Mouse (Mus musculus) stomach, adult 2 months (tissue): Measurements from ENCODE around the gene Dcaf1. TPM values are rescaled to one million over a fixed set of nuclear protein-coding genes. Genes with fewer than 3 reads are reported as not detected.

Experiments used
- polyA plus RNA-seq: library from polyadenylated mRNA; depleted of rRNA; stranded (reverse); fragments of >200 nt; gene quantifications from 2 replicates; pipeline ENCODE4 v1.2.3, GENCODE M21; 2012; rRNA removed

The Dcaf1 gene
- 2.1 and 3.2 TPM in 2 replicates for polyA plus RNA-seq

GRCm38 (mm10) chr9:106821618-106822380, at the start of gene Dcaf1:
Gene Dcaf1 (plus strand): TSS chr9:106821874.

GRCm38 (mm10) chr9:106788812-106789321, 32.8 kb upstream of the Dcaf1 start, which contains the start of gene Rad54l2:
Gene Rad54l2 (minus strand): TSS chr9:106789194.

GRCm38 (mm10) chr9:106886828-106887702, 65.4 kb downstream of the Dcaf1 start, which contains the start of gene Rbm15b:
Gene Rbm15b (minus strand): TSS chr9:106887428.

DNA sequence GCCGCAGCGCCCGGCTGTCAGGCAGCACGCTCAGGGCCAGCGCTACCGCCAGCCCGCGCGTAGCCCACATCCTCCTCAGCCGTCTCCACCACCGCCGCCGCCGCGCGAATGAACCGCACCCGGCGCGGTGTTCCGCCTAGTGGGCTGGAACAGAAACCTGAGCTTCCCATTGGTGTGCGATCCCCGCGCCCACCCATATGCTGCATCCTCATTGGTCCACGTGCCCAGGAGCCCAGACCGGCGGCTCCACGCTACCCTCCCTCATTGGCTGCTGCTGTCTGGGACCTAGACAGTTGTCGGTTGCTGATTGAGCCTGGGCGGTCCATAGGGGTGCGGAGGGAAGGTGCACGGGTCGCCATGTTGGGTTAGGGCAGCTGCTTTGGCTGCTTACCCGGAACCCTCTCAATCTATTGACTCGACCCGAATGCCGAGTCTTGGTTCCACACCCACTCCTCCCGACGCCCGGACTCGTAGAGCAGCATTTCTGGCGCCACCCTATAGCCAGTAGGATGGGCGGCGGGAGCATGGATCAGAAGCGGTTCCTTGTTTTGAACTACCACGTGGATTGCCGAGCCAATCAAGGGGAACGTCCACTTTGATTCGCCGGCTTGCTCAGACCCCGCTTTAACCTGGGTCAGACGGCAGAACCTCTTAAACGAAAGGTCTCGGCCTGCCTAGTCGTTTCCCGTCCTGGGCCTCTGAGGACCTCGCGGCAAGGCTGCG, 70.3 kb downstream of the Dcaf1 start, which contains the start of gene Manf:
Manf (minus strand) TSS at position 151 of the 723 bp plus-strand sequence.

Other genes with a start within 250 kb of the Dcaf1 start
- not detected in 2 replicates for gene Iqcf6, start 195.3 kb upstream of the Dcaf1 start, polyA plus RNA-seq
- gene Grm2, start 165.8 kb upstream of the Dcaf1 start, polyA plus RNA-seq = not detected in 2 replicates
- 61.4 and 82.8 TPM in 2 replicates for gene Tex264, start 135.9 kb upstream of the Dcaf1 start, polyA plus RNA-seq
- 17.3 and 17.6 TPM in 2 replicates for gene Rad54l2, start 32.7 kb upstream of the Dcaf1 start, polyA plus RNA-seq
- 5.0 and 7.1 TPM in 2 replicates for gene Rbm15b, start 65.6 kb downstream of the Dcaf1 start, polyA plus RNA-seq
- 7.0 and 11.1 TPM in 2 replicates for gene Manf, start 70.1 kb downstream of the Dcaf1 start, polyA plus RNA-seq